Mouse (Mus musculus) thymus, adult 2 months (tissue): ENCODE data around the gene Nxph4.

Experiments
- CTCF ChIP-seq: fragments of 200-500 bp; IDR thresholded peaks from 2 replicates; pipeline ENCODE4 v1.5.1; 2012; ENCODE audit warnings: mild to moderate bottlenecking, control low read depth, low read length, moderate library complexity, borderline replicate concordance; ENCODE audit not compliant: control insufficient read depth, poor library complexity, insufficient read depth; ENCODE audit errors: extremely low read depth
- POLR2A ChIP-seq: fragments of 200-500 bp; IDR thresholded peaks from 2 replicates; pipeline ENCODE4 v1.6.1; 2012; ENCODE audit warnings: mild to moderate bottlenecking, low read length, control low read depth, moderate library complexity; ENCODE audit not compliant: control insufficient read depth, poor library complexity, insufficient read depth; ENCODE audit errors: extremely low read depth

- TF ChIP-seq POLR2A (no peak), CTCF (no peak)
Measured at GRCm38 (mm10) chr10:127521611-127522080, 12.7 kb downstream of the Nxph4 start.
